Mouse (Mus musculus) megakaryocyte progenitor cell, adult 5-6 weeks (primary cell): ENCODE measurements around the gene Aamdc. TPM values are rescaled to one million over a fixed set of nuclear protein-coding genes. Genes with fewer than 3 reads are reported as not detected.

Source experiments
- ATAC-seq: replicated peaks from 2 replicates; pipeline ENCODE4 v1.8.0; 2016; ENCODE audit warnings: mild to moderate bottlenecking, moderate TSS enrichment, inconsistent platforms; ENCODE audit not compliant: poor library complexity
- total RNA-seq, 2 experiments: library from RNA; stranded (forward) in 1 of 2; stranded (reverse) in 1 of 2; fragments of 157-497, 149-512 nt in 1 of 2; fragments of 200-1000 nt in 1 of 2; gene quantifications; 2 replicates each; pipeline versions ENCODE4 v1.2.3 to v1.2.4; 2015 to 2017

The Aamdc gene
- total RNA-seq (2015) (15.6 and 21.5 TPM in 2 replicates), total RNA-seq (2017) (34.6 and 36.9 TPM in 2 replicates)

GRCm38 (mm10) chr7:97579067-97579975 lies at the start of gene Aamdc, which contains the start of gene Rsf1:
Gene Aamdc (minus strand): TSS chr7:97579497.
Gene Rsf1 (plus strand): TSS chr7:97579889.
- ATAC-seq: peak; percentile 81

- no peak for ATAC-seq
Measured at GRCm38 (mm10) chr7:97623402-97623801, 44.1 kb upstream of the Aamdc start.

- ATAC-seq: no peak
Measured at GRCm38 (mm10) chr7:97622676-97623075, 43.4 kb upstream of the Aamdc start.

GRCm38 (mm10) chr7:97621346-97621745 lies 42.0 kb upstream of the Aamdc start:
- no peak for ATAC-seq

GRCm38 (mm10) chr7:97598548-97598947 lies 19.3 kb upstream of the Aamdc start:
- 0 out of 2 replicates have a peak, but pooled peaks have one; percentile 46 for ATAC-seq

GRCm38 (mm10) chr7:97593535-97593934 lies 14.2 kb upstream of the Aamdc start:
- no peak for ATAC-seq

GRCm38 (mm10) chr7:97592396-97592795 lies 13.1 kb upstream of the Aamdc start:
- ATAC-seq: no peak

- ATAC-seq: no peak
Measured at GRCm38 (mm10) chr7:97591336-97591735, 12.0 kb upstream of the Aamdc start.

GRCm38 (mm10) chr7:97590488-97590887 lies 11.2 kb upstream of the Aamdc start:
- peak; percentile 70 for ATAC-seq

- no peak for ATAC-seq
Measured at GRCm38 (mm10) chr7:97588506-97588905, 9.2 kb upstream of the Aamdc start.

GRCm38 (mm10) chr7:97580843-97581214 lies 1.5 kb upstream of the Aamdc start:
- peak; percentile 67 for ATAC-seq

GRCm38 (mm10) chr7:97579976-97580842 lies 912 bp upstream of the Aamdc start:
- ATAC-seq: peak; percentile 5; the same call in 1 of the 2 replicates

- no peak for ATAC-seq
Measured at GRCm38 (mm10) chr7:97578361-97579066, 783 bp downstream of the Aamdc start.

- ATAC-seq: peak; percentile 80
Measured at GRCm38 (mm10) chr7:97570389-97570788, 8.9 kb downstream of the Aamdc start.

- no peak for ATAC-seq
Measured at GRCm38 (mm10) chr7:97569372-97569771, 9.9 kb downstream of the Aamdc start.

GRCm38 (mm10) chr7:97563576-97563975 lies 15.7 kb downstream of the Aamdc start:
- no peak for ATAC-seq

GRCm38 (mm10) chr7:97550673-97551072 lies 28.6 kb downstream of the Aamdc start:
- ATAC-seq: no peak

GRCm38 (mm10) chr7:97549301-97549700 lies 30.0 kb downstream of the Aamdc start:
- no peak for ATAC-seq

GRCm38 (mm10) chr7:97546462-97546861 lies 32.8 kb downstream of the Aamdc start:
- ATAC-seq: no peak

- no peak for ATAC-seq
Measured at GRCm38 (mm10) chr7:97536571-97536970, 42.7 kb downstream of the Aamdc start.

- no peak for ATAC-seq
Measured at GRCm38 (mm10) chr7:97535531-97535930, 43.8 kb downstream of the Aamdc start.
